Mouse (Mus musculus): ENCODE results near the gene Cav1. TPM values are rescaled to one million over a fixed set of nuclear protein-coding genes. Genes with fewer than 3 reads are reported as not detected.
A peak's percentile ranks its signal among the peaks of the same experiment; 100 is the strongest.

Cav1 gene
- polyA plus RNA-seq, 1 experiment from 2014 or later, result 9.4 TPM

DNA sequence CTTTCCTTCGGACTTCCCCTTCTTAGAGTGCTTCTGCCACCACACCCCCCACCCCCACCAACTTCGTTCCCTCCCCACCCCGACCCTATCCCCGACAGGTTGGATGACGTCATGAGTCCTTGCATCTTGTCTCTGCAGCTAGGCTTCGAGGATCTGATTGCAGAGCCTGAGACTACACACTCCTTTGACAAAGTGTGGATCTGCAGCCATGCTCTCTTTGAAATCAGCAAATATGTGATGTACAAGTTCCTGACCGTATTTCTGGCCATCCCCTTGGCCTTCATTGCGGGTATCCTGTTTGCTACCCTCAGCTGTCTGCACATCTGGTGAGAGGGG is 24.4 kb upstream of the Cav1 start:
- H3K4me2 ChIP-seq, result peak overlapping the region; percentile 80
- no peak overlapping the region for H3K27ac ChIP-seq (ENCODE audit: low read depth, low read length)
- no peak for DNase-seq (ENCODE audit: low spot score)
- ATAC-seq (replicated peaks; ENCODE audit: low FRiP score), result peak; percentile 34; the same call in 1 of the 2 replicates
- no peak overlapping the region for H3K9ac ChIP-seq (ENCODE audit: low read depth, low read length)
- 15% methylated on average over 8 of the region's 8 CpGs for WGBS
- peak overlapping the region; percentile 48 for H3K4me3 ChIP-seq (ENCODE audit: low read depth, low read length)
- H3K4me1 ChIP-seq (replicated peaks; ENCODE audit: control insufficient read depth, insufficient read depth, low read length), result no peaks in the 10 kb centered on the region
- no peaks in the 10 kb centered on the region for H3K9me3 ChIP-seq (ENCODE audit: control insufficient read depth, low read length)
- H3K36me3 ChIP-seq (ENCODE audit: control insufficient read depth, insufficient read depth, low read length), result no peaks in the 10 kb centered on the region
- H3K27me3 ChIP-seq (replicated peaks; ENCODE audit: control insufficient read depth, insufficient read depth, low read length), result no peaks in the 10 kb centered on the region

DNA sequence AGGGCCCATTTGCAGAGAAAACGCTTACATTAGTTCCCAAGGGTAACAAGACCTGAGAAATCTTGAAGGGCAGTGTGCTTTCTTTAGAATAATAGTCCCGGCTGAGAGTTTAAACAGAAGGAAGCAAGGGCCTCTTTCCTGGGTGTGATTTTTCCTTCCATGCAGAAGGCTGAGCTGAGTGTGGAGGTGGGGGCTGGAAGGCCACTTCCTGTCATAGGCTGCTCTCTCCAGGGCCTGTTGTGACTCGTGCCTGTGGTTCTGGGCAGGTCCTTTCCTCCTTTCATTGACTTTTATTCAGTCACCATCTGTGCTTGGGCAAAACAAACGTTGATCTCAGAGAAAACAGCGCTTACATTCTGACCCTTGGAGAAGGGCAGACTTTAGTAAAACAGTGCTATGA is 24.0 kb upstream of the Cav1 start:
- Histone ChIP-seq H3K4me2 (no peak overlapping the region), H3K4me3 (ENCODE audit: low read depth, low read length) (no peak overlapping the region), H3K36me3 (ENCODE audit: control insufficient read depth, insufficient read depth, low read length) (no peaks in the 10 kb centered on the region), H3K4me1 (replicated peaks; ENCODE audit: control insufficient read depth, insufficient read depth, low read length) (no peaks in the 10 kb centered on the region), H3K27me3 (replicated peaks; ENCODE audit: control insufficient read depth, insufficient read depth, low read length) (no peaks in the 10 kb centered on the region), H3K9me3 (ENCODE audit: control insufficient read depth, low read length) (no peaks in the 10 kb centered on the region), H3K27ac (ENCODE audit: low read depth, low read length) (no peak overlapping the region), H3K9ac (ENCODE audit: low read depth, low read length) (no peak overlapping the region)
- ATAC-seq (replicated peaks; ENCODE audit: low FRiP score), result 0 out of 2 replicates have a peak, but pooled peaks have one; percentile 26
- 27% methylated on average over 5 of the region's 5 CpGs for WGBS
- DNase-seq (ENCODE audit: low spot score), result no peak

DNA sequence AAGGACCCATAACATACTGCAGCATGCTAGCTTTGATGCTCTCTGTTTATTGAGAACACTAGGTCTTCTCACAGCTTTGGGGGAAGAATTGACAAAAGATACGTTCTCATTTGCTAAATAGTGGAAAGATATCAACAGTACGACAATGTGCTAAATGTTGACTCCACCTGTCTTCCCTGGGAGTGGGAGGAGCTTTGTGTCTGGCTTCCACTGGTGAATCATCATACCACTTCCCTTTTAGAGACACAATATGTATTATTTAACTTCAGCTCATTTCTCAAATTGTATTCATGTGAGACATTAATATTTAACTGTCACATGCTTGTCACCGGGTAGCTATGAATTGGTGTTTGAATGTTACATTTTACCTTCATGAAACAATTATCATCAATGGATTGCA is 22.3 kb upstream of the Cav1 start:
- ATAC-seq (replicated peaks; ENCODE audit: low FRiP score) (no peak), DNase-seq (ENCODE audit: low spot score) (no peak)
- Histone ChIP-seq H3K27ac (ENCODE audit: low read depth, low read length) (no peak overlapping the region), H3K9me3 (ENCODE audit: control insufficient read depth, low read length) (no peaks in the 10 kb centered on the region), H3K4me3 (ENCODE audit: low read depth, low read length) (no peak overlapping the region), H3K4me2 (no peak overlapping the region), H3K36me3 (ENCODE audit: control insufficient read depth, insufficient read depth, low read length) (no peaks in the 10 kb centered on the region), H3K9ac (ENCODE audit: low read depth, low read length) (no peak overlapping the region), H3K4me1 (replicated peaks; ENCODE audit: control insufficient read depth, insufficient read depth, low read length) (no peaks in the 10 kb centered on the region), H3K27me3 (replicated peaks; ENCODE audit: control insufficient read depth, insufficient read depth, low read length) (no peaks in the 10 kb centered on the region)
- WGBS, result 62% methylated on average over 3 of the region's 3 CpGs

- no peak for DNase-seq (ENCODE audit: low spot score)
These were observed 19.8 kb upstream of the Cav1 start for GRCm38 (mm10) chr6:17286381-17286780.

GRCm38 (mm10) chr6:17295116-17295515 is 11.0 kb upstream of the Cav1 start:
- DNase-seq (ENCODE audit: low spot score), result no peak
- Histone ChIP-seq H3K4me3 (ENCODE audit: low read depth, low read length) (no peak overlapping the region), H3K27ac (ENCODE audit: low read depth, low read length) (no peak overlapping the region), H3K4me1 (replicated peaks; ENCODE audit: control insufficient read depth, insufficient read depth, low read length) (no peaks in the 10 kb centered on the region), H3K27me3 (replicated peaks; ENCODE audit: control insufficient read depth, insufficient read depth, low read length) (no peaks in the 10 kb centered on the region), H3K36me3 (ENCODE audit: control insufficient read depth, insufficient read depth, low read length) (no peaks in the 10 kb centered on the region), H3K9me3 (ENCODE audit: control insufficient read depth, low read length) (no peaks in the 10 kb centered on the region), H3K9ac (ENCODE audit: low read depth, low read length) (no peak overlapping the region), H3K4me2 (no peak overlapping the region)
- ATAC-seq (replicated peaks; ENCODE audit: low FRiP score), result no peak
- 85% methylated on average over 5 of the region's 5 CpGs for WGBS

More at GRCm38 (mm10) chr6:17286381-17286780, 19.8 kb upstream of the Cav1 start:
- H3K27ac ChIP-seq (ENCODE audit: low read depth, low read length), result no peak overlapping the region
- H3K9ac ChIP-seq (ENCODE audit: low read depth, low read length), result no peak overlapping the region
- no peaks in the 10 kb centered on the region for H3K36me3 ChIP-seq (ENCODE audit: control insufficient read depth, insufficient read depth, low read length)
- H3K4me2 ChIP-seq, result no peak overlapping the region
- H3K27me3 ChIP-seq (replicated peaks; ENCODE audit: control insufficient read depth, insufficient read depth, low read length), result no peaks in the 10 kb centered on the region
- WGBS, result 52% methylated on average over 4 of the region's 4 CpGs
- no peaks in the 10 kb centered on the region for H3K9me3 ChIP-seq (ENCODE audit: control insufficient read depth, low read length)
- ATAC-seq (replicated peaks; ENCODE audit: low FRiP score), result no peak
- no peak overlapping the region for H3K4me3 ChIP-seq (ENCODE audit: low read depth, low read length)
- no peaks in the 10 kb centered on the region for H3K4me1 ChIP-seq (replicated peaks; ENCODE audit: control insufficient read depth, insufficient read depth, low read length)

DNA sequence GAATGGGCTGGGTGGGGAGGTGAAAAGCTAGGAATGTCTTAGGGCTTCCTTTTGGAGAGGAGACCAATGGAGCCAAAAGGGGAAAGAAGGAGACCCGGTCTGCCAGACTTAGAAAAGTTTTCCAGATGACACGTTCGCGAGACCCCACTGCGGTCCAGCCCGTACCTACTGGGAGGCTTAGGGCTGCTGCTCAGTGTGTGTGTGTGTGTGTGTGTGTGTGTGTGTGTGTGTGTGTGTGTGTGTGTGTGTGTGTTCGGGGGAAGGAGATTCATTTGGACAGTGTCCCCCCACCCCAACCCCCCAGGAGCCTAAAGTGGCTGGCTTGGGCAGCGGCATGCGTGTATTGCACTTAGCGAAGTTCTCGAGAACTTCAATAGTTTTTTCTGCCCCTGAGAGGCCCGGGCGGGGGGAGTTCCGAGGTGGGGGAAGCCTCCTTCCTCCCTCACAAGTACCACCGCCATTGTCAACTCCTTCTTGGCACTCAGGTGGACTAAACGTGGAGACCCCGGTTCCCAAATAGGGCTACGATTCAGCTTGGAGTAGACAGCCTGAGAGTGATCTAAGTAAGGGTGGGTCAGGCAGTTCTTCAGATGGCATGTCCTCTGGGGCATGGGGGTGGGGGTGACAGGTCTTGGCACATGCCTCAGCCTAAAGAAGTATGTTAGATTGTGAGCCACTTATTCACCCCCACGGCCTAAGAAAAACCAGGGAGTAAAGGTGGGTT is 629 bp downstream of the Cav1 start:
- Histone ChIP-seq H3K9me3 (ENCODE audit: control insufficient read depth, low read length) (no peaks in the 10 kb centered on the region), H3K4me2 (peak overlapping the region; percentile 74), H3K4me3 (ENCODE audit: low read depth, low read length) (peak overlapping the region; percentile 42), H3K4me1 (replicated peaks; ENCODE audit: control insufficient read depth, insufficient read depth, low read length) (peaks cover 2% of the 10 kb centered on the region; the same call in 1 of the 2 replicates), H3K9ac (ENCODE audit: low read depth, low read length) (no peak overlapping the region), H3K27ac (ENCODE audit: low read depth, low read length) (no peak overlapping the region), H3K36me3 (ENCODE audit: control insufficient read depth, insufficient read depth, low read length) (no peaks in the 10 kb centered on the region), H3K27me3 (replicated peaks; ENCODE audit: control insufficient read depth, insufficient read depth, low read length) (peaks cover 27% of the 10 kb centered on the region)
- ATAC-seq (replicated peaks; ENCODE audit: low FRiP score) (no peak), DNase-seq (ENCODE audit: low spot score) (no peak)
- WGBS, result under 1% methylated on average over 18 of the region's 19 CpGs

DNA sequence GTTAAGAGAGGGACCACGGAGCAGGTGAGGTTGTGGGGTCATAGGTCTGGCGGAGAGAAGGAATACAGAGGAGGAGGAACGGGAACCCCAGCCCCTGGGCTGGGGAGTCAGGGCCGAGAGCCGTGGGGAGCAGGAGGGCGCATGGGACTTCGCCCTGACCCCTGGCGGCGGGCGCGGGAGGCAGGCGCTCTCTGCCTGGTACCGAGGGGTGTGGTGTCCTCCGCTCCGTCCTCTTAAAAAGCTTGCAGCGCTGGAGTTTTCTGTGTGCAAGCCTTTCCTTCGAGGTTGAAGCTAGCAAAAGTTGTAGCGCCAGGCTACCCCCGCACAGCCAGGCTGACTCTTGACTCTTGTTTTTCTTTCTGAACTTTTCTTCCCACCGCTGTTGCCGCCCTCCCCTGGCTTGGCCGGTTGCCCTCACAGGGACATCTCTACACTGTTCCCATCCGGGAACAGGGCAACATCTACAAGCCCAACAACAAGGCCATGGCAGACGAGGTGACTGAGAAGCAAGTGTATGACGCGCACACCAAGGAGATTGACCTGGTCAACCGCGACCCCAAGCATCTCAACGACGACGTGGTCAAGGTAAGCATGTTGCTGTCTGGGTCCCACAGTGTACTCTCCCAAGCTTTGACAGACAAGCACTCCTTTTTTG is 1.5 kb downstream of the Cav1 start:
- Histone ChIP-seq H3K36me3 (ENCODE audit: control insufficient read depth, insufficient read depth, low read length) (no peaks in the 10 kb centered on the region), H3K4me1 (replicated peaks; ENCODE audit: control insufficient read depth, insufficient read depth, low read length) (peaks cover 2% of the 10 kb centered on the region; the same call in 1 of the 2 replicates), H3K9ac (ENCODE audit: low read depth, low read length) (no peak overlapping the region), H3K9me3 (ENCODE audit: control insufficient read depth, low read length) (no peaks in the 10 kb centered on the region), H3K4me3 (ENCODE audit: low read depth, low read length) (peak overlapping the region; percentile 42), H3K4me2 (peak overlapping the region; percentile 74), H3K27ac (ENCODE audit: low read depth, low read length) (no peak overlapping the region), H3K27me3 (replicated peaks; ENCODE audit: control insufficient read depth, insufficient read depth, low read length) (peaks cover 27% of the 10 kb centered on the region)
- DNase-seq (ENCODE audit: low spot score) (peak; percentile 64), ATAC-seq (replicated peaks; ENCODE audit: low FRiP score) (peak; percentile 78)
- 1% methylated on average over 31 of the region's 31 CpGs for WGBS

DNA sequence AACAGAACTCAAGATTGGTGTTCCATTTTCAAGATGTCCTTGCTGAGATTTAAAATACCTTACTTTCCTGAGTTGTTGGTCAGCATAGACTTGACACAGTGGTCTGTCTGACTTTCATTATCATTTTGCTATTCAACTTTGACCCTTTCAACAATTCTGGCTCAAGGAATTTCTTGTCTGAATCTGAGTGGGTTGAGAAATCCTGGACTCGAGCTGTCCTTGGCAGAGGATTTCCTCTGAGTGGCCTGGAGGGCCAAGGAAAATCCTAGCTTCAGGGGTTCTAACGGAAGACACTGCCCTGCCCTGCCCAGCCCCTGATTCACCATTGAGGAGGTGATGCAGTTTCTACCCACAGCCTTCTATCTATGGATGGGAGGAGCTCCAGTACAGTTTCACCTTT is 2.5 kb downstream of the Cav1 start:
- no peaks in the 10 kb centered on the region for H3K36me3 ChIP-seq (ENCODE audit: control insufficient read depth, insufficient read depth, low read length)
- H3K4me1 ChIP-seq (replicated peaks; ENCODE audit: control insufficient read depth, insufficient read depth, low read length), result peaks cover 2% of the 10 kb centered on the region; the same call in 1 of the 2 replicates
- no peak overlapping the region for H3K27ac ChIP-seq (ENCODE audit: low read depth, low read length)
- WGBS, result 38% methylated on average over 2 of the region's 2 CpGs
- no peaks in the 10 kb centered on the region for H3K9me3 ChIP-seq (ENCODE audit: control insufficient read depth, low read length)
- no peak overlapping the region for H3K4me2 ChIP-seq
- H3K27me3 ChIP-seq (replicated peaks; ENCODE audit: control insufficient read depth, insufficient read depth, low read length), result peaks cover 27% of the 10 kb centered on the region
- ATAC-seq (replicated peaks; ENCODE audit: low FRiP score) (no peak), DNase-seq (ENCODE audit: low spot score) (no peak)
- H3K4me3 ChIP-seq (ENCODE audit: low read depth, low read length), result no peak overlapping the region
- no peak overlapping the region for H3K9ac ChIP-seq (ENCODE audit: low read depth, low read length)

DNA sequence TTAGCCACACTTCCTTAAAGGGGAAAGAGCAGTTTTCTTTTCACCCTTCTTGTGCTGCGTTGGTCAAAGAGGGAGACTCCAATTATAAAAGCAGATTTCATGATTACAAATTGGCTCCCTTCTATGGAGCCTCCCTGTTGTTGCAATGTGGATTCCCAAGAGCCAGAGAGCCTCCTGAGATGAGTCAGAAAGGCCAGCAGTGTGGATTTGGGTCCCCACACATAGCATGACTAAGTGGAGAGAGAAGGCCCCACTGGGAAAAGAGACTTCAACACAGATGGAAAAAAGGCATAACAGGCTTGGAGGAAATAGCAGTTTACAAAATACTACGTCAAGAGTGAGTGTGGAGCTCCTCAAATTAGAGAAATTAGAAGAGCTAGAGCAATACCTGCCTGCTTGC is 3.1 kb downstream of the Cav1 start:
- Histone ChIP-seq H3K4me2 (no peak overlapping the region), H3K36me3 (ENCODE audit: control insufficient read depth, insufficient read depth, low read length) (no peaks in the 10 kb centered on the region), H3K9ac (ENCODE audit: low read depth, low read length) (no peak overlapping the region), H3K9me3 (ENCODE audit: control insufficient read depth, low read length) (no peaks in the 10 kb centered on the region), H3K27me3 (replicated peaks; ENCODE audit: control insufficient read depth, insufficient read depth, low read length) (peaks cover 25% of the 10 kb centered on the region), H3K4me3 (ENCODE audit: low read depth, low read length) (no peak overlapping the region), H3K4me1 (replicated peaks; ENCODE audit: control insufficient read depth, insufficient read depth, low read length) (peaks cover 2% of the 10 kb centered on the region; the same call in 1 of the 2 replicates), H3K27ac (ENCODE audit: low read depth, low read length) (no peak overlapping the region)
- ATAC-seq (replicated peaks; ENCODE audit: low FRiP score) (no peak), DNase-seq (ENCODE audit: low spot score) (no peak)
- WGBS, result 74% methylated on average over 2 of the region's 2 CpGs
